Mouse (Mus musculus) bone marrow macrophage, adult 2 months (primary cell): ENCODE measurements around the gene Rpl37a.

Source experiments
- CTCF ChIP-seq: IDR thresholded peaks from 2 replicates; pipeline ENCODE4 v1.5.1; 2012; ENCODE audit warnings: low read depth, mild to moderate bottlenecking, low read length, moderate library complexity
- POLR2A ChIP-seq: IDR thresholded peaks from 2 replicates; pipeline ENCODE4 v1.6.1; 2012; ENCODE audit warnings: mild to moderate bottlenecking, low read depth, low read length, borderline replicate concordance

DNA sequence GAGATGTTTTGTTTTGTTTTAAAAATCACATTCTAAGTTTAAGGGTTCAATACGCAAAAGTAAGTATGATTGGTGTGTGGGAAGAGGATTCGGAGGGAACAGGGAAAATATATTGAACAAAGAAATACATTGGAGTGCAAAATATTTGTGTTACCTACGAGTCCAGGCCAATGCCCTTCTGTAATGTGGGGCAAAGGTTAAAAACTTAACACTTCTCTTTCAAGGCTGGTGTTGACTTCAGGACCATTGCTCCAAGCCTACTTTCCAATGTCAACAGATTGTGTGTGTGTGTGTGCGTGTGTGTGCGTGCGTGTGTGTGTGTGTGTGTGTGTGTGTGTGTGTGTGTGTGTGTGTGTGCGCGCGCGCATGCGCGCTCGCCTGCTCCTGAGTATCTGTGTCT is 14.9 kb downstream of the Rpl37a start:
- TF ChIP-seq POLR2A (no peak), CTCF (no peak)
